In the genomic region with DNA sequence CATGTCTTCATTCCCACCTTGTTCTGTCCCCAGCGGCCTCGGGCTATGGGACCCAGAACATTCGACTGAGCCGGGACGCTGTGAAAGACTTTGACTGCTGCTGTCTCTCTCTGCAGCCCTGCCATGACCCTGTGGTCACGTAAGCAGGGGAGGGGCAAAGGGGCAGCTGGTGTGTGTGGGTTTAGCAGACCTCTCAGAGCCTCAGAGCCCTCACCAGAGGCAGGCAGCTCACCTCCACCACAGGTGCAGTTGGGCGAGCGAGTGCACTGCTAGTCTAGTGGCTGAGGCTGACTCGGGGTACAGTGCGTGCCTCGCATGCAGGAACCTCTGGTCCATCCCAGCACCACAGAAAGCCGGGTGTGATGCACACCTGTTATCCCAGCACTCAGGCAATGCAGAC, we compare ENCODE assay signal across 24 mouse cellular contexts.
"Had no signal": no experiment of that assay in that cellular context is flagged by ENCODE, and none has a peak within 500 bp of the region (broad histone marks: within the 10 kb centered on the region; RNA-seq: fewer than 3 reads in every experiment).

No protein-coding gene starts in this region.

- H3K4me2 ChIP-seq: kidney, embryonic 15.5 days; limb, embryonic 12.5 days; limb, embryonic 15.5 days; lung, embryonic 15.5 days; neural tube, embryonic 12.5 days; neural tube, embryonic 15.5 days had no signal

- H3K4me1 ChIP-seq: limb, embryonic 12.5 days; limb, embryonic 15.5 days; lung, embryonic 15.5 days; midbrain, embryonic 10.5 days; neural tube, embryonic 12.5 days; neural tube, embryonic 15.5 days had no signal

- DNase-seq: kidney, adult 11 months; kidney, adult 8-10 months; kidney, postnatal 10 days; kidney, postnatal 36 days; left cerebral cortex, postnatal 4 days; lung, adult 18-20 months; lung, postnatal 10 days; lung, postnatal 36 days; right cerebral cortex, adult 18-20 months; right cerebral cortex, postnatal 14 days; right cerebral cortex, postnatal 4 days; thymus, adult 2 months; thymus, postnatal 14 days; thymus, postnatal 4 days had no signal

- H3K27ac ChIP-seq: kidney, embryonic 15.5 days; limb, embryonic 12.5 days; limb, embryonic 15.5 days; liver, embryonic 14.5 days; lung, embryonic 15.5 days; midbrain, embryonic 10.5 days; neural tube, embryonic 12.5 days; neural tube, embryonic 15.5 days; stomach, postnatal 0 days had no signal

- H3K9me3 ChIP-seq: kidney, embryonic 15.5 days; limb, embryonic 12.5 days; limb, embryonic 15.5 days; lung, embryonic 15.5 days; megakaryocyte, embryonic 14.5 days; midbrain, embryonic 10.5 days; neural tube, embryonic 12.5 days; neural tube, embryonic 15.5 days had no signal

- H3K9ac ChIP-seq: kidney, embryonic 15.5 days; limb, embryonic 12.5 days; limb, embryonic 15.5 days; liver, embryonic 14.5 days; lung, embryonic 15.5 days; neural tube, embryonic 12.5 days; neural tube, embryonic 15.5 days had no signal

- H3K4me3 ChIP-seq: kidney, embryonic 15.5 days; limb, embryonic 12.5 days; limb, embryonic 15.5 days; lung, embryonic 15.5 days; megakaryocyte, embryonic 14.5 days; midbrain, embryonic 10.5 days; neural tube, embryonic 12.5 days; neural tube, embryonic 15.5 days had no signal

- H3K27me3 ChIP-seq: kidney, embryonic 15.5 days; limb, embryonic 12.5 days; limb, embryonic 15.5 days; lung, embryonic 15.5 days; megakaryocyte, embryonic 14.5 days; neural tube, embryonic 12.5 days; neural tube, embryonic 15.5 days had no signal
